Mouse (Mus musculus) cerebellum, adult 2 months (tissue): ENCODE measurements around the gene Ebna1bp2. TPM values are rescaled to one million over a fixed set of nuclear protein-coding genes. Genes with fewer than 3 reads are reported as not detected.
A peak's percentile ranks its signal among the peaks of the same experiment; 100 is the strongest.

Experiments
- DNase-seq, 2 experiments: peaks; one replicate each; pipeline ENCODE4 v3.0.0; 2021
- H3K27ac ChIP-seq: fragments of 200-500 bp; 2 replicates; pipeline ENCODE4 v1.5.1; 2012; ENCODE audit warnings: low read length, control low read depth, inconsistent platforms; ENCODE audit not compliant: insufficient read depth
- H3K27me3 ChIP-seq: fragments of 200-500 bp; 2 replicates; pipeline ENCODE4 v1.6.1; 2012; ENCODE audit warnings: inconsistent platforms, mild to moderate bottlenecking, low read length, moderate library complexity; ENCODE audit not compliant: control insufficient read depth, insufficient read depth
- H3K4me1 ChIP-seq: fragments of 200-500 bp; 2 replicates; pipeline ENCODE4 v1.6.1; 2011; ENCODE audit warnings: low read length; ENCODE audit not compliant: control insufficient read depth, insufficient read depth
- H3K4me3 ChIP-seq: fragments of 200-500 bp; replicated peaks from 2 replicates; pipeline ENCODE3; 2011; ENCODE audit warnings: mild to moderate bottlenecking, low read depth, low read length, control low read depth; ENCODE audit not compliant: insufficient read depth
- CTCF ChIP-seq: fragments of 200-500 bp; IDR thresholded peaks from 2 replicates; pipeline ENCODE4 v1.5.1; 2011; ENCODE audit warnings: low read depth, mild to moderate bottlenecking, control low read depth, low read length, moderate library complexity, borderline replicate concordance; ENCODE audit not compliant: insufficient read depth
- POLR2A ChIP-seq: fragments of 200-500 bp; IDR thresholded peaks from 2 replicates; pipeline ENCODE4 v1.6.1; 2011; ENCODE audit warnings: low read length, control low read depth, borderline replicate concordance; ENCODE audit not compliant: insufficient read depth
- WGBS: fragments of 180-500 bp; shearing (Covaris S2); methylation state at CpG from one replicate; pipeline ENCODE4 v1.1.7; 2018; 5-methylcytosine and 5-hydroxymethylcytosine counted together
- polyA plus RNA-seq: library from polyadenylated mRNA; depleted of rRNA; stranded (reverse); fragments of >200 nt; gene quantifications from 2 replicates; pipeline ENCODE4 v1.2.3, GENCODE M21; 2012; rRNA removed

The Ebna1bp2 gene
- 61.9 and 64.0 TPM in 2 replicates for polyA plus RNA-seq

GRCm38 (mm10) chr4:118620279-118620966 is at the start of gene Ebna1bp2, which contains the start of gene Cfap57:
Ebna1bp2 (plus strand) TSS chr4:118620799.
Cfap57 (minus strand) TSS chr4:118620777.
- no peaks in the 10 kb centered on the region for H3K27me3 ChIP-seq
- DNase-seq, result peak; percentile 92 to 94
- peak within 1 kb of the TSS; percentile 77 for H3K4me3 ChIP-seq
- H3K27ac ChIP-seq, result no peak within 1 kb of the TSS
- TF ChIP-seq CTCF (no peak), POLR2A (peak; percentile 62; the same call in 1 of the 2 replicates)
- H3K4me1 ChIP-seq, result 0 out of 2 replicates have a peak, but pooled peaks cover 3% of the 10 kb centered on the region
- WGBS, result under 1% methylated on average over 41 of the region's 41 CpGs

GRCm38 (mm10) chr4:118571441-118571840 is 49.2 kb upstream of the Ebna1bp2 start:
- H3K4me1 ChIP-seq, result no peaks in the 10 kb centered on the region
- no peak overlapping the region for H3K27ac ChIP-seq
- TF ChIP-seq POLR2A (no peak), CTCF (no peak)
- no peak overlapping the region for H3K4me3 ChIP-seq
- no peaks in the 10 kb centered on the region for H3K27me3 ChIP-seq
- WGBS, result 21% methylated on average over 15 of the region's 15 CpGs
- DNase-seq, result no peak

GRCm38 (mm10) chr4:118576097-118576496 is 44.5 kb upstream of the Ebna1bp2 start:
- Histone ChIP-seq H3K27ac (no peak overlapping the region), H3K27me3 (no peaks in the 10 kb centered on the region), H3K4me3 (no peak overlapping the region), H3K4me1 (no peaks in the 10 kb centered on the region)
- peak; percentile 66 for TF ChIP-seq CTCF
- TF ChIP-seq POLR2A, result no peak
- WGBS, result 6% methylated on average over 6 of the region's 6 CpGs
- peak; percentile 44 to 66 for DNase-seq

- TF ChIP-seq CTCF, result no peak
- TF ChIP-seq POLR2A, result no peak
- 43% methylated on average over 13 of the region's 13 CpGs for WGBS
Measured at GRCm38 (mm10) chr4:118579313-118579712, 41.3 kb upstream of the Ebna1bp2 start.

GRCm38 (mm10) chr4:118581508-118581907 is 39.1 kb upstream of the Ebna1bp2 start:
- no peaks in the 10 kb centered on the region for H3K4me1 ChIP-seq
- TF ChIP-seq CTCF (no peak), POLR2A (no peak)
- no peaks in the 10 kb centered on the region for H3K27me3 ChIP-seq
- WGBS, result 10% methylated on average over 11 of the region's 11 CpGs
- no peak for DNase-seq
- no peak overlapping the region for H3K4me3 ChIP-seq
- no peak overlapping the region for H3K27ac ChIP-seq

More at GRCm38 (mm10) chr4:118579313-118579712, 41.3 kb upstream of the Ebna1bp2 start:
- no peak for DNase-seq
- Histone ChIP-seq H3K27ac (no peak overlapping the region), H3K4me1 (no peaks in the 10 kb centered on the region), H3K27me3 (no peaks in the 10 kb centered on the region), H3K4me3 (no peak overlapping the region)

GRCm38 (mm10) chr4:118582629-118583028 is 38.0 kb upstream of the Ebna1bp2 start:
- no peak for TF ChIP-seq POLR2A
- TF ChIP-seq CTCF, result no peak

GRCm38 (mm10) chr4:118589053-118589732 is 31.4 kb upstream of the Ebna1bp2 start:
- Histone ChIP-seq H3K4me3 (no peak overlapping the region), H3K4me1 (no peaks in the 10 kb centered on the region), H3K27me3 (no peaks in the 10 kb centered on the region), H3K27ac (no peak overlapping the region)
- no peak for DNase-seq
- no peak for TF ChIP-seq CTCF
- no peak for TF ChIP-seq POLR2A
- 58% methylated on average over 12 of the region's 12 CpGs for WGBS

More at GRCm38 (mm10) chr4:118582629-118583028, 38.0 kb upstream of the Ebna1bp2 start:
- Histone ChIP-seq H3K4me3 (no peak overlapping the region), H3K4me1 (no peaks in the 10 kb centered on the region), H3K27ac (no peak overlapping the region), H3K27me3 (no peaks in the 10 kb centered on the region)
- WGBS, result 96% methylated on average over 8 of the region's 8 CpGs
- DNase-seq, result no peak

- WGBS, result 9% methylated on average over 7 of the region's 7 CpGs
- no peak overlapping the region for H3K27ac ChIP-seq
- H3K4me3 ChIP-seq, result no peak overlapping the region
- DNase-seq, result no peak
- H3K4me1 ChIP-seq, result no peaks in the 10 kb centered on the region
- TF ChIP-seq POLR2A (no peak), CTCF (no peak)
- no peaks in the 10 kb centered on the region for H3K27me3 ChIP-seq
Measured at GRCm38 (mm10) chr4:118589733-118590130, 30.9 kb upstream of the Ebna1bp2 start.

GRCm38 (mm10) chr4:118604065-118604464 is 16.5 kb upstream of the Ebna1bp2 start:
- DNase-seq, result no peak
- Histone ChIP-seq H3K27ac (no peak overlapping the region), H3K4me3 (no peak overlapping the region), H3K4me1 (no peaks in the 10 kb centered on the region), H3K27me3 (no peaks in the 10 kb centered on the region)
- no peak for TF ChIP-seq POLR2A
- TF ChIP-seq CTCF, result no peak
- WGBS, result 60% methylated on average over 4 of the region's 4 CpGs
